ENCODE assay signal across 28 mouse cellular contexts in the genomic region with DNA sequence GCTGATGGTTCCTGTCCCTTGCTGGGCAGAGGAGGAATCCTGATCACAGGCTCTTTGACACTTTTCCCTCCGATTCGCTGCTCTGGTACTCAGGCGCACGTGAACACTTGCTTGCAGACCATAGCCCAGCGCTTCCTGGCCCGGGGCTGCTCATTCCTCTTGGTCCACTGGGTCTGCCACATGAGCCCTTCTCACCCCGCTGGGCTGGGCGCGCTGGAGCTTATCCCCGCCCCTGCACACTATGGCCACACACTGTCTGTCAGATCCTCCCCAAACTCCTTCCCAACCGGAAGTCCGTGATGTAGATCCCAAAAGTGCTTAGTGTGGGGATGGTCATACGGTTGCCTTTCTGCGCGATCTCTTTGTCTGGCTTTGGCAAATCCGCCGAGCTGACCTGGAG. TPM values are rescaled to one million over a fixed set of nuclear protein-coding genes. Genes with fewer than 3 reads are reported as not detected.
DNase-seq lines count a peak whose midpoint lies in the region; ATAC-seq and TF ChIP-seq lines count a peak whose summit lies in the region.
"Had no signal": no experiment of that assay in that cellular context is flagged by ENCODE, and none has a peak within 500 bp of the region (broad histone marks: within the 10 kb centered on the region; RNA-seq: fewer than 3 reads in every experiment).

No protein-coding gene starts in this region.

- no peaks in the 10 kb centered on the region for H3K4me1 ChIP-seq in kidney, embryonic 15.5 days
- H3K4me1 ChIP-seq in ES-E14 (ENCODE audit: control insufficient read depth in 2 of 2, insufficient read depth in 2 of 2, low read length in 2 of 2, poor library complexity in 1 of 2): peaks cover 0 to 2% of the 10 kb centered on the region in 2 experiments; a peak in 1 of 4 replicates
- H3K4me1 ChIP-seq in embryonic facial prominence, embryonic 10.5 days: 0 out of 2 replicates have a peak, but pooled peaks cover 3% of the 10 kb centered on the region
- no peaks in the 10 kb centered on the region for H3K4me1 ChIP-seq in hindbrain, embryonic 11.5 days (replicated peaks; ENCODE audit: control insufficient read depth, insufficient read depth, low read length)
- H3K4me1 ChIP-seq: forebrain, embryonic 10.5 days; forebrain, embryonic 13.5 days; heart, embryonic 12.5 days; hindbrain, embryonic 10.5 days had no signal

- 77% methylated on average over 17 of the region's 17 CpGs for WGBS in kidney, embryonic 15.5 days
- WGBS in embryonic facial prominence, embryonic 10.5 days: 73% methylated on average over 17 of the region's 17 CpGs
- WGBS in hindbrain, embryonic 11.5 days: 83% methylated on average over 17 of the region's 17 CpGs

- H3K9ac ChIP-seq in kidney, embryonic 15.5 days: no peak overlapping the region
- no peak overlapping the region for H3K9ac ChIP-seq in ES-E14 (ENCODE audit: insufficient read depth, low read depth, low read length, poor library complexity, severe bottlenecking)
- H3K9ac ChIP-seq in hindbrain, embryonic 11.5 days (ENCODE audit: low read depth, low read length): no peak overlapping the region
- H3K9ac ChIP-seq: forebrain, embryonic 13.5 days; heart, embryonic 12.5 days; heart, embryonic 15.5 days; hindbrain, embryonic 14.5 days had no signal

- peak; percentile 76 for ATAC-seq in kidney, embryonic 15.5 days (replicated peaks; ENCODE audit: low FRiP score)
- ATAC-seq in hindbrain, embryonic 11.5 days (ENCODE audit: low FRiP score): no peak
- ATAC-seq: forebrain, embryonic 13.5 days; forebrain, embryonic 16.5 days; intestine, postnatal 0 days had no signal

- in situ Hi-C loops in ES-E14 (cut with MboI; ENCODE audit: low sequenced_read_pairs in 2 of 2, unreplicated experiment in 2 of 2): no loop called here

- H3K27ac ChIP-seq in kidney, embryonic 15.5 days: peak overlapping the region; percentile 4; the same call in 1 of the 2 replicates
- no peak overlapping the region for H3K27ac ChIP-seq in ES-E14 (ENCODE audit: insufficient read depth, low read depth, low read length, poor library complexity, severe bottlenecking)
- H3K27ac ChIP-seq in embryonic facial prominence, embryonic 10.5 days (replicated peaks): no peak overlapping the region
- H3K27ac ChIP-seq in hindbrain, embryonic 11.5 days (ENCODE audit: low read depth, low read length): no peak overlapping the region
- H3K27ac ChIP-seq: forebrain, embryonic 10.5 days; forebrain, embryonic 13.5 days; heart, embryonic 15.5 days; hindbrain, embryonic 10.5 days; hindbrain, embryonic 14.5 days had no signal

- H3K9me3 ChIP-seq in kidney, embryonic 15.5 days (replicated peaks): no peaks in the 10 kb centered on the region
- H3K9me3 ChIP-seq in ES-E14 (ENCODE audit: control insufficient read depth, insufficient read depth, low read depth, low read length): no peaks in the 10 kb centered on the region
- no peaks in the 10 kb centered on the region for H3K9me3 ChIP-seq in embryonic facial prominence, embryonic 10.5 days
- H3K9me3 ChIP-seq in hindbrain, embryonic 11.5 days (ENCODE audit: control insufficient read depth, low read length): no peaks in the 10 kb centered on the region
- H3K9me3 ChIP-seq: forebrain, embryonic 10.5 days; forebrain, embryonic 13.5 days; heart, embryonic 12.5 days; heart, embryonic 15.5 days; hindbrain, embryonic 10.5 days had no signal

- H3K4me3 ChIP-seq in kidney, embryonic 15.5 days (replicated peaks): no peak overlapping the region
- peak overlapping the region; percentile 24 to 64; a peak in 3 of 4 replicates for H3K4me3 ChIP-seq in ES-E14 (ENCODE audit: insufficient read depth in 1 of 2, low read depth in 1 of 2, low read length in 2 of 2, poor library complexity in 1 of 2, severe bottlenecking in 1 of 2)
- no peak overlapping the region for H3K4me3 ChIP-seq in embryonic facial prominence, embryonic 10.5 days
- no peak overlapping the region for H3K4me3 ChIP-seq in hindbrain, embryonic 11.5 days (ENCODE audit: low read depth, low read length)
- H3K4me3 ChIP-seq: forebrain, embryonic 10.5 days; forebrain, embryonic 13.5 days; heart, embryonic 12.5 days; heart, embryonic 15.5 days; hindbrain, embryonic 10.5 days had no signal

- DNase-seq in kidney, postnatal 25 days: no peak
- peak; percentile 54 for DNase-seq in retina, postnatal 1 day
- DNase-seq in retina, embryonic 14.5 days (ENCODE audit: low spot score): no peak
- peak; percentile 37 for DNase-seq in ES-E14 (ENCODE audit: low read depth, low spot score)
- peak; percentile 17 for DNase-seq in embryonic facial prominence, embryonic 10.5 days (ENCODE audit: low spot score)
- no peak for DNase-seq in hindbrain, embryonic 11.5 days (ENCODE audit: low spot score)
- DNase-seq in cerebellum, adult 11-12 months: no peak
- DNase-seq: adrenal gland, postnatal 10 days; adrenal gland, postnatal 36 days; B cell, adult 2 months; cerebellum, adult 2 months; cerebellum, adult 9-11 months; cerebellum, postnatal 36 days; embryo, embryonic 11 days; gastrocnemius, postnatal 10 days; gastrocnemius, postnatal 36 days; heart, postnatal 10 days; heart, postnatal 36 days had no signal

- peaks cover 6% of the 10 kb centered on the region for H3K36me3 ChIP-seq in kidney, embryonic 15.5 days
- H3K36me3 ChIP-seq in ES-E14 (ENCODE audit: control insufficient read depth, insufficient read depth, low read length, poor library complexity, severe bottlenecking): peaks cover 4% of the 10 kb centered on the region; the same call in 1 of the 2 replicates
- H3K36me3 ChIP-seq in embryonic facial prominence, embryonic 10.5 days (replicated peaks): peaks cover 18% of the 10 kb centered on the region
- no peaks in the 10 kb centered on the region for H3K36me3 ChIP-seq in hindbrain, embryonic 11.5 days (ENCODE audit: control insufficient read depth, insufficient read depth, low read length)
- H3K36me3 ChIP-seq: heart, embryonic 12.5 days; heart, embryonic 15.5 days had no signal

- H3K4me2 ChIP-seq in kidney, embryonic 15.5 days: no peak overlapping the region
- H3K4me2 ChIP-seq in hindbrain, embryonic 11.5 days (replicated peaks; ENCODE audit: low read depth, low read length): no peak overlapping the region
- H3K4me2 ChIP-seq: forebrain, embryonic 13.5 days; heart, embryonic 12.5 days; heart, embryonic 15.5 days; hindbrain, embryonic 14.5 days had no signal

- H3K27me3 ChIP-seq in kidney, embryonic 15.5 days: no peaks in the 10 kb centered on the region
- H3K27me3 ChIP-seq in embryonic facial prominence, embryonic 10.5 days (replicated peaks; ENCODE audit: low read depth, poor library complexity, severe bottlenecking): no peaks in the 10 kb centered on the region
- no peaks in the 10 kb centered on the region for H3K27me3 ChIP-seq in hindbrain, embryonic 11.5 days (ENCODE audit: control insufficient read depth, insufficient read depth, low read length)
- H3K27me3 ChIP-seq: CH12.LX; forebrain, embryonic 13.5 days; heart, embryonic 12.5 days; heart, embryonic 15.5 days had no signal

TF ChIP-seq in ES-E14, 5 proteins besides CTCF, POLR2A, EP300 and RAD21:
- TF ChIP-seq HCFC1 (IDR thresholded peaks at IDR 0.05; ENCODE audit: borderline replicate concordance, insufficient read depth, low read length) (no peak), MAFK (IDR thresholded peaks at IDR 0.05; ENCODE audit: insufficient read depth, low read depth, low read length) (no peak), ZNF384 (IDR thresholded peaks at IDR 0.05; ENCODE audit: low read depth, low read length) (no peak), CHD2 (IDR thresholded peaks at IDR 0.05; ENCODE audit: low read depth, low read length) (no peak), ZC3H11A (IDR thresholded peaks at IDR 0.05; ENCODE audit: borderline replicate concordance, low read depth, low read length) (no peak)

RNA-seq across cellular contexts. Expression of gene Sos2, which starts 11.8 kb away (rescaled TPM):
- 8.7 and 9.1 TPM in 2 replicates for polyA plus RNA-seq in kidney, embryonic 15.5 days (2015; fragmentation: Nextera tagmentation; extraction: Ambion mirVana)
- total RNA-seq in ES-E14 (2012; rRNA removed): 3.5 and 6.9 TPM in 2 replicates
- 8.6 and 9.7 TPM in 2 replicates for polyA plus RNA-seq in embryonic facial prominence, embryonic 10.5 days (2016; fragmentation: Nextera tagmentation; extraction: Ambion mirVana)
- polyA plus RNA-seq in hindbrain, embryonic 11.5 days (2014; fragmentation: Nextera tagmentation; extraction: Ambion mirVana): 11.4 and 17.9 TPM in 2 replicates

RNA-seq across cellular contexts. Expression of gene L2hgdh, which starts 31.2 kb away (rescaled TPM):
- 22.3 TPM in 2 replicates for polyA plus RNA-seq in kidney, embryonic 15.5 days (2015; fragmentation: Nextera tagmentation; extraction: Ambion mirVana)
- total RNA-seq in ES-E14 (2012; rRNA removed): 23.3 and 28.2 TPM in 2 replicates
- 20.5 and 20.9 TPM in 2 replicates for polyA plus RNA-seq in embryonic facial prominence, embryonic 10.5 days (2016; fragmentation: Nextera tagmentation; extraction: Ambion mirVana)
- 12.7 and 13.9 TPM in 2 replicates for polyA plus RNA-seq in hindbrain, embryonic 11.5 days (2014; fragmentation: Nextera tagmentation; extraction: Ambion mirVana)

RNA-seq across cellular contexts. Expression of gene Atp5s, which starts 31.3 kb away (rescaled TPM):
- polyA plus RNA-seq in kidney, embryonic 15.5 days (2015; fragmentation: Nextera tagmentation; extraction: Ambion mirVana): 30.7 and 31.0 TPM in 2 replicates
- total RNA-seq in ES-E14 (2012; rRNA removed): 7.9 and 9.6 TPM in 2 replicates
- polyA plus RNA-seq in embryonic facial prominence, embryonic 10.5 days (2016; fragmentation: Nextera tagmentation; extraction: Ambion mirVana): 23.8 and 24.4 TPM in 2 replicates
- polyA plus RNA-seq in hindbrain, embryonic 11.5 days (2014; fragmentation: Nextera tagmentation; extraction: Ambion mirVana): 22.2 and 23.6 TPM in 2 replicates

Comparison
In these comparisons a context has a peak if more than half of its experiments do, and no peak if none do; other contexts are left out.
1. DNase-seq: peak in retina, postnatal 1 day (single experiment), ES-E14 (single experiment) and embryonic facial prominence, embryonic 10.5 days (single experiment); none in kidney, postnatal 25 days (0 of 2), retina, embryonic 14.5 days (single experiment), hindbrain, embryonic 11.5 days (single experiment) and cerebellum, adult 11-12 months (single experiment).
2. H3K4me3 ChIP-seq: peak in ES-E14 (2 of 2); none in kidney, embryonic 15.5 days (single experiment), embryonic facial prominence, embryonic 10.5 days (single experiment) and hindbrain, embryonic 11.5 days (single experiment).